Mouse (Mus musculus): ENCODE results near the gene Tmem108. TPM values are rescaled to one million over a fixed set of nuclear protein-coding genes. Genes with fewer than 3 reads are reported as not detected.
A peak's percentile ranks its signal among the peaks of the same experiment; 100 is the strongest.
"Not testable (repeated sequence)": the region's sequence is repeated elsewhere in the genome, so short reads cannot be mapped to it uniquely, and the experiment has no call there.

The Tmem108 gene
- polyA plus RNA-seq, 1 experiment: 1.9 TPM

GRCm38 (mm10) chr9:103681741-103682330, 79.8 kb downstream of the Tmem108 start:
- DNase-seq (ENCODE audit: low read depth): no peak

GRCm38 (mm10) chr9:103679234-103679633, 82.4 kb downstream of the Tmem108 start:
- no peak for DNase-seq (ENCODE audit: low read depth)

GRCm38 (mm10) chr9:103678531-103679060, 83.0 kb downstream of the Tmem108 start:
- no peak for DNase-seq (ENCODE audit: low read depth)

- DNase-seq (ENCODE audit: low read depth): no peak
Observed at GRCm38 (mm10) chr9:103677811-103678210, 83.8 kb downstream of the Tmem108 start.

- DNase-seq (ENCODE audit: low read depth): peak; percentile 42
Observed at GRCm38 (mm10) chr9:103675721-103676480, 85.7 kb downstream of the Tmem108 start.

GRCm38 (mm10) chr9:103672881-103673280, 88.8 kb downstream of the Tmem108 start:
- no peak for DNase-seq (ENCODE audit: low read depth)

- not testable (repeated sequence) for DNase-seq (ENCODE audit: low read depth)
Observed at GRCm38 (mm10) chr9:103670592-103671113, 91.0 kb downstream of the Tmem108 start.

GRCm38 (mm10) chr9:103668830-103669229, 92.8 kb downstream of the Tmem108 start:
- DNase-seq (ENCODE audit: low read depth): no peak

- DNase-seq (ENCODE audit: low read depth): no peak
Observed at GRCm38 (mm10) chr9:103665817-103666216, 95.8 kb downstream of the Tmem108 start.

GRCm38 (mm10) chr9:103664151-103664550, 97.5 kb downstream of the Tmem108 start:
- no peak for DNase-seq (ENCODE audit: low read depth)

GRCm38 (mm10) chr9:103661873-103662272, 99.8 kb downstream of the Tmem108 start:
- DNase-seq (ENCODE audit: low read depth): no peak

- no peak for DNase-seq (ENCODE audit: low read depth)
Observed at GRCm38 (mm10) chr9:103657981-103658380, 103.7 kb downstream of the Tmem108 start.

- no peak for DNase-seq (ENCODE audit: low read depth)
Observed at GRCm38 (mm10) chr9:103657183-103657975, 104.3 kb downstream of the Tmem108 start.

GRCm38 (mm10) chr9:103653995-103654587, 107.5 kb downstream of the Tmem108 start:
- no peak for DNase-seq (ENCODE audit: low read depth)

- no peak for DNase-seq (ENCODE audit: low read depth)
Observed at GRCm38 (mm10) chr9:103652127-103652882, 109.3 kb downstream of the Tmem108 start.

- no peak for DNase-seq (ENCODE audit: low read depth)
Observed at GRCm38 (mm10) chr9:103646605-103647004, 115.0 kb downstream of the Tmem108 start.

GRCm38 (mm10) chr9:103645724-103646123, 115.9 kb downstream of the Tmem108 start:
- no peak for DNase-seq (ENCODE audit: low read depth)

GRCm38 (mm10) chr9:103642300-103642699, 119.3 kb downstream of the Tmem108 start:
- no peak for DNase-seq (ENCODE audit: low read depth)

GRCm38 (mm10) chr9:103641340-103641739, 120.3 kb downstream of the Tmem108 start:
- no peak for DNase-seq (ENCODE audit: low read depth)

- no peak for DNase-seq (ENCODE audit: low read depth)
Observed at GRCm38 (mm10) chr9:103639413-103639812, 122.2 kb downstream of the Tmem108 start.

GRCm38 (mm10) chr9:103637451-103637850, 124.2 kb downstream of the Tmem108 start:
- DNase-seq (ENCODE audit: low read depth): no peak

Measured in gonadal fat pad, adult 2 months (tissue).